Mouse (Mus musculus): ENCODE results near the gene Zfp184. TPM values are rescaled to one million over a fixed set of nuclear protein-coding genes. Genes with fewer than 3 reads are reported as not detected.

Gene Zfp184
- polyA plus RNA-seq, 1 experiment from 2014 or later: 12.5 TPM

- no peak overlapping the region for H3K27ac ChIP-seq (ENCODE audit: low read length)
- ATAC-seq (ENCODE audit: low read depth): no peak
- peak overlapping the region; percentile 43; the same call in 1 of the 2 replicates for H3K9ac ChIP-seq (ENCODE audit: low read length)
- peak overlapping the region; percentile 55 for H3K4me3 ChIP-seq (ENCODE audit: low read length)
- WGBS: 3% methylated on average over 8 of the region's 8 CpGs
- H3K27me3 ChIP-seq (ENCODE audit: control insufficient read depth, insufficient read depth, low read depth, low read length): peaks cover 33% of the 10 kb centered on the region
- H3K4me2 ChIP-seq (ENCODE audit: low read depth, low read length): peak overlapping the region; percentile 84
- H3K36me3 ChIP-seq (ENCODE audit: control insufficient read depth, insufficient read depth, low read length): no peaks in the 10 kb centered on the region
- no peaks in the 10 kb centered on the region for H3K9me3 ChIP-seq (ENCODE audit: control insufficient read depth, low read length)
- H3K4me1 ChIP-seq (replicated peaks; ENCODE audit: control insufficient read depth, insufficient read depth, low read length): peaks cover 10% of the 10 kb centered on the region; the same call in 1 of the 2 replicates
Observed at GRCm38 (mm10) chr13:21994896-21995295, 50.0 kb downstream of the Zfp184 start.

- Histone ChIP-seq H3K9me3 (ENCODE audit: control insufficient read depth, low read length) (no peaks in the 10 kb centered on the region), H3K9ac (ENCODE audit: low read length) (peak overlapping the region; percentile 43; the same call in 1 of the 2 replicates), H3K4me3 (ENCODE audit: low read length) (peak overlapping the region; percentile 55), H3K27ac (ENCODE audit: low read length) (no peak overlapping the region), H3K4me1 (replicated peaks; ENCODE audit: control insufficient read depth, insufficient read depth, low read length) (peaks cover 10% of the 10 kb centered on the region; the same call in 1 of the 2 replicates), H3K36me3 (ENCODE audit: control insufficient read depth, insufficient read depth, low read length) (no peaks in the 10 kb centered on the region), H3K4me2 (ENCODE audit: low read depth, low read length) (peak overlapping the region; percentile 84), H3K27me3 (ENCODE audit: control insufficient read depth, insufficient read depth, low read depth, low read length) (peaks cover 37% of the 10 kb centered on the region)
- ATAC-seq (ENCODE audit: low read depth): peak; percentile 75
- under 1% methylated on average over 21 of the region's 21 CpGs for WGBS
Observed at GRCm38 (mm10) chr13:21995331-21995914, 50.5 kb downstream of the Zfp184 start.

- no peaks in the 10 kb centered on the region for H3K36me3 ChIP-seq (ENCODE audit: control insufficient read depth, insufficient read depth, low read length)
- ATAC-seq (ENCODE audit: low read depth): no peak
- no peak overlapping the region for H3K9ac ChIP-seq (ENCODE audit: low read length)
- peak overlapping the region; percentile 84 for H3K4me2 ChIP-seq (ENCODE audit: low read depth, low read length)
- WGBS: 2% methylated on average over 12 of the region's 12 CpGs
- H3K27me3 ChIP-seq (ENCODE audit: control insufficient read depth, insufficient read depth, low read depth, low read length): peaks cover 45% of the 10 kb centered on the region
- no peaks in the 10 kb centered on the region for H3K9me3 ChIP-seq (ENCODE audit: control insufficient read depth, low read length)
- H3K4me3 ChIP-seq (ENCODE audit: low read length): peak overlapping the region; percentile 55
- H3K4me1 ChIP-seq (replicated peaks; ENCODE audit: control insufficient read depth, insufficient read depth, low read length): peaks cover 10% of the 10 kb centered on the region; the same call in 1 of the 2 replicates
- no peak overlapping the region for H3K27ac ChIP-seq (ENCODE audit: low read length)
Observed at GRCm38 (mm10) chr13:21996101-21996839, 51.4 kb downstream of the Zfp184 start.

DNA sequence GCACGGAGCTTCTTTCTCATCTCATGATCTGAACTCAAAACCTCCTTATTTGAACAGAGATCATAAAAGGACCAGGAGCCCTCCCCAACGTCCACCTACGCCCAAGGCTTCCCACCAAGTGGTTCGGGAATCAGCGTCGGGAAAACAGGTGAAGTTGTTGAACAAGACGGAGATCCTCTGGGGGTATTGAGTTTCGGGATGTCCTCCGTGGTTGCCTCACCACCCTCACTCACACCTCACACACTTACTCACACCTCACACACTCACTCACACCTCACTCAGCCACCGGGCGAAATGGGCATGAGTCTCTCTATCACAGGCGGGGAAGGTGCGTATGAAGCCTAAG is 51.9 kb downstream of the Zfp184 start:
- no peak overlapping the region for H3K9ac ChIP-seq (ENCODE audit: low read length)
- H3K36me3 ChIP-seq (ENCODE audit: control insufficient read depth, insufficient read depth, low read length): no peaks in the 10 kb centered on the region
- H3K4me2 ChIP-seq (ENCODE audit: low read depth, low read length): peak overlapping the region; percentile 49
- peak overlapping the region; percentile 28 for H3K4me3 ChIP-seq (ENCODE audit: low read length)
- H3K9me3 ChIP-seq (ENCODE audit: control insufficient read depth, low read length): no peaks in the 10 kb centered on the region
- H3K4me1 ChIP-seq (replicated peaks; ENCODE audit: control insufficient read depth, insufficient read depth, low read length): peaks cover 10% of the 10 kb centered on the region; the same call in 1 of the 2 replicates
- 1% methylated on average over 13 of the region's 13 CpGs for WGBS
- ATAC-seq (ENCODE audit: low read depth): no peak
- H3K27me3 ChIP-seq (ENCODE audit: control insufficient read depth, insufficient read depth, low read depth, low read length): peaks cover 48% of the 10 kb centered on the region
- no peak overlapping the region for H3K27ac ChIP-seq (ENCODE audit: low read length)

- Histone ChIP-seq H3K9me3 (ENCODE audit: control insufficient read depth, low read length) (no peaks in the 10 kb centered on the region), H3K9ac (ENCODE audit: low read length) (no peak overlapping the region), H3K27me3 (ENCODE audit: control insufficient read depth, insufficient read depth, low read depth, low read length) (peaks cover 48% of the 10 kb centered on the region), H3K36me3 (ENCODE audit: control insufficient read depth, insufficient read depth, low read length) (no peaks in the 10 kb centered on the region), H3K27ac (ENCODE audit: low read length) (no peak overlapping the region), H3K4me3 (ENCODE audit: low read length) (peak overlapping the region; percentile 28), H3K4me1 (replicated peaks; ENCODE audit: control insufficient read depth, insufficient read depth, low read length) (peaks cover 10% of the 10 kb centered on the region; the same call in 1 of the 2 replicates), H3K4me2 (ENCODE audit: low read depth, low read length) (peak overlapping the region; percentile 49)
- no peak for ATAC-seq (ENCODE audit: low read depth)
- 3% methylated on average over 21 of the region's 21 CpGs for WGBS
Observed at GRCm38 (mm10) chr13:21997201-21997820, 52.4 kb downstream of the Zfp184 start.

DNA sequence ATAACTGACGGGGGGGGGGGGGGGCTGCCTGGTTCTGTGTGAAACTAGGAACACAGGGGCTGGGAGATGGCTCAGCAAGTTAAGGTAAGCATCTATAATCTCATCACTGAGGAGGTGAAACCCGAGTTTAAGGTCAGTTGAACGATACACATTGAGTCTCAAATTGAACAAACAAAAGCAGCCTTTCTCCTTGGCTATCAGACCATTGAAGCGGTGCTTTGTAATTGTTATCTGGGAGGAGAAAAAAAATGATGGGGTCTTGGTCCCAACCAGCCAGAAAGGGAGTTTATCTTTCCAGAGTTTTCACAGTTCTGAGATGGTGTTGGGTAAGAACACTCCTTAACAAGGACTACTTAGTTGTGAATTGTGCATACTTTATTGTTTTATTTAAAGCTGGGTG is 52.9 kb downstream of the Zfp184 start:
- Histone ChIP-seq H3K4me2 (ENCODE audit: low read depth, low read length) (no peak overlapping the region), H3K9me3 (ENCODE audit: control insufficient read depth, low read length) (no peaks in the 10 kb centered on the region), H3K36me3 (ENCODE audit: control insufficient read depth, insufficient read depth, low read length) (no peaks in the 10 kb centered on the region), H3K4me1 (replicated peaks; ENCODE audit: control insufficient read depth, insufficient read depth, low read length) (peaks cover 10% of the 10 kb centered on the region; the same call in 1 of the 2 replicates), H3K9ac (ENCODE audit: low read length) (no peak overlapping the region), H3K27me3 (ENCODE audit: control insufficient read depth, insufficient read depth, low read depth, low read length) (peaks cover 49% of the 10 kb centered on the region), H3K4me3 (ENCODE audit: low read length) (no peak overlapping the region), H3K27ac (ENCODE audit: low read length) (no peak overlapping the region)
- no peak for ATAC-seq (ENCODE audit: low read depth)
- 8% methylated on average over 4 of the region's 4 CpGs for WGBS

GRCm38 (mm10) chr13:21998412-21998811 is 53.5 kb downstream of the Zfp184 start:
- Histone ChIP-seq H3K9me3 (ENCODE audit: control insufficient read depth, low read length) (no peaks in the 10 kb centered on the region), H3K36me3 (ENCODE audit: control insufficient read depth, insufficient read depth, low read length) (no peaks in the 10 kb centered on the region), H3K9ac (ENCODE audit: low read length) (no peak overlapping the region), H3K27me3 (ENCODE audit: control insufficient read depth, insufficient read depth, low read depth, low read length) (peaks cover 54% of the 10 kb centered on the region), H3K4me2 (ENCODE audit: low read depth, low read length) (no peak overlapping the region), H3K4me1 (replicated peaks; ENCODE audit: control insufficient read depth, insufficient read depth, low read length) (peaks cover 10% of the 10 kb centered on the region; the same call in 1 of the 2 replicates), H3K4me3 (ENCODE audit: low read length) (no peak overlapping the region), H3K27ac (ENCODE audit: low read length) (no peak overlapping the region)
- 18% methylated on average over 3 of the region's 3 CpGs for WGBS
- ATAC-seq (ENCODE audit: low read depth): no peak

- Histone ChIP-seq H3K4me1 (replicated peaks; ENCODE audit: control insufficient read depth, insufficient read depth, low read length) (peaks cover 10% of the 10 kb centered on the region; the same call in 1 of the 2 replicates), H3K27me3 (ENCODE audit: control insufficient read depth, insufficient read depth, low read depth, low read length) (peaks cover 61% of the 10 kb centered on the region), H3K4me3 (ENCODE audit: low read length) (no peak overlapping the region), H3K9ac (ENCODE audit: low read length) (no peak overlapping the region), H3K9me3 (ENCODE audit: control insufficient read depth, low read length) (no peaks in the 10 kb centered on the region), H3K27ac (ENCODE audit: low read length) (no peak overlapping the region), H3K36me3 (ENCODE audit: control insufficient read depth, insufficient read depth, low read length) (no peaks in the 10 kb centered on the region), H3K4me2 (ENCODE audit: low read depth, low read length) (no peak overlapping the region)
- 46% methylated on average over 4 of the region's 4 CpGs for WGBS
- ATAC-seq (ENCODE audit: low read depth): no peak
Observed at GRCm38 (mm10) chr13:21999147-21999546, 54.3 kb downstream of the Zfp184 start.

DNA sequence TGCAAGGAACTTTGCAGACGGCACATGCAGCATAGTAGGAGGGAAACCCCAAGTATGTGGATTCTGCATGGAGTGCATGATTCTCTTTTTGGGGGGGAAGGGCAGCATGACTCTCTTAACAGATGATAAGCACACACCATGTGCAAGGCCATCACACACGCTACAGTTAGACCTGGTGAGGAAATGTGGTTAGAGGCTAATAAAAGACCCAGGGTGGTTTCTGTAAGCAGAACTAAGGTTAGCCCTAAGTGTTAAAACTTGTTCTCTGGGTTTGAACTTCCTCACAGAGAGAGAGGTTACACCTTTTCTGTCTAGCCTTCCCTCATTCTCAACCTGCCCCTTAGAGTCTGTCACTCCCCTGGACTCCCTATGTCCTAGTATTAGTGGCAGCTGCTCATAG is 56.5 kb downstream of the Zfp184 start:
- H3K9ac ChIP-seq (ENCODE audit: low read length): no peak overlapping the region
- ATAC-seq (ENCODE audit: low read depth): no peak
- H3K4me1 ChIP-seq (replicated peaks; ENCODE audit: control insufficient read depth, insufficient read depth, low read length): peaks cover 13% of the 10 kb centered on the region
- WGBS: 57% methylated on average over 2 of the region's 2 CpGs
- H3K4me2 ChIP-seq (ENCODE audit: low read depth, low read length): 0 out of 2 replicates have a peak overlapping the region, but pooled peaks have one; percentile 18
- no peak overlapping the region for H3K4me3 ChIP-seq (ENCODE audit: low read length)
- no peaks in the 10 kb centered on the region for H3K36me3 ChIP-seq (ENCODE audit: control insufficient read depth, insufficient read depth, low read length)
- no peak overlapping the region for H3K27ac ChIP-seq (ENCODE audit: low read length)
- peaks cover 69% of the 10 kb centered on the region for H3K27me3 ChIP-seq (ENCODE audit: control insufficient read depth, insufficient read depth, low read depth, low read length)
- H3K9me3 ChIP-seq (ENCODE audit: control insufficient read depth, low read length): no peaks in the 10 kb centered on the region
